ENCODE assay signal across 8 mouse cellular contexts in genomic region chr5:130023767-130024539, GRCm38 (mm10). TPM values are rescaled to one million over a fixed set of nuclear protein-coding genes. Genes with fewer than 3 reads are reported as not detected.
DNase-seq lines count a peak whose midpoint lies in the region; ATAC-seq lines count a peak whose summit lies in the region.

No protein-coding gene starts in this region.

- peak; percentile 96 for DNase-seq in embryo, embryonic 10 days (ENCODE audit: low spot score)
- peak; percentile 63 for DNase-seq in gastrocnemius, postnatal 10 days
- DNase-seq in induced T-regulatory cell, adult 2 months (ENCODE audit: low read depth), result peak; percentile 94
- DNase-seq in left cerebral cortex, adult 9 months (ENCODE audit: low spot score in 2 of 2), result peak; percentile 50 to 81
- DNase-seq in right cerebral cortex, postnatal 14 days, result peak; percentile 67
- DNase-seq in urinary bladder, postnatal 36 days (ENCODE audit: low spot score in 2 of 2), result peak; percentile 84 to 90

- peak; percentile 90 for ATAC-seq in activated CD4-positive, CD25-positive, alpha-beta regulatory T cell, adult 4 months
- peak; percentile 91 for ATAC-seq in megakaryocyte progenitor cell, adult 5-6 weeks (replicated peaks; ENCODE audit: poor library complexity)

RNA-seq across cellular contexts. Expression of gene Asl, which starts 5.1 kb away (rescaled TPM):
- polyA plus RNA-seq in activated CD4-positive, CD25-positive, alpha-beta regulatory T cell, adult 4 months (2017; shearing (Covaris generic)), result 100 to 1,000 TPM in 1 of 2 experiments, 10 to 100 TPM in 1; 88.6 to 112 TPM
- 10 to 100 TPM; 10.2 to 10.3 TPM for total RNA-seq in gastrocnemius, postnatal 10 days (2021)
- total RNA-seq in megakaryocyte progenitor cell, adult 5-6 weeks (2015), result 22.7 and 23.0 TPM in 2 replicates
- total RNA-seq in megakaryocyte progenitor cell, adult 5-6 weeks (2017), result 19.2 and 32.1 TPM in 2 replicates

RNA-seq across cellular contexts. Expression of gene Crcp, which starts 5.1 kb away (rescaled TPM):
- polyA plus RNA-seq in activated CD4-positive, CD25-positive, alpha-beta regulatory T cell, adult 4 months (2017; shearing (Covaris generic)), result 10 to 100 TPM; 43.7 to 70.6 TPM
- total RNA-seq in gastrocnemius, postnatal 10 days (2021), result 10 to 100 TPM; 14.5 to 16.5 TPM
- total RNA-seq in megakaryocyte progenitor cell, adult 5-6 weeks (2015), result 39.3 and 40.3 TPM in 2 replicates
- 36.6 and 62.7 TPM in 2 replicates for total RNA-seq in megakaryocyte progenitor cell, adult 5-6 weeks (2017)

RNA-seq across cellular contexts. Expression of gene Gusb, which starts 21.1 kb away (rescaled TPM):
- polyA plus RNA-seq in activated CD4-positive, CD25-positive, alpha-beta regulatory T cell, adult 4 months (2017; shearing (Covaris generic)), result 10 to 100 TPM; 46.3 to 48.2 TPM
- total RNA-seq in gastrocnemius, postnatal 10 days (2021), result 10 to 100 TPM; 16.5 to 23.5 TPM
- 137 and 148 TPM in 2 replicates for total RNA-seq in megakaryocyte progenitor cell, adult 5-6 weeks (2015)
- 77.6 and 90.6 TPM in 2 replicates for total RNA-seq in megakaryocyte progenitor cell, adult 5-6 weeks (2017)

RNA-seq across cellular contexts. Expression of gene Tpst1, which starts 49.2 kb away (rescaled TPM):
- 1 to 10 TPM; 1.4 to 3.1 TPM for polyA plus RNA-seq in activated CD4-positive, CD25-positive, alpha-beta regulatory T cell, adult 4 months (2017; shearing (Covaris generic))
- 10 to 100 TPM; 26.8 to 30.9 TPM for total RNA-seq in gastrocnemius, postnatal 10 days (2021)
- total RNA-seq in megakaryocyte progenitor cell, adult 5-6 weeks (2015), result 10.6 and 10.7 TPM in 2 replicates
- 4.3 and 6.8 TPM in 2 replicates for total RNA-seq in megakaryocyte progenitor cell, adult 5-6 weeks (2017)

Comparison
In these comparisons a context has a peak if more than half of its experiments do, and no peak if none do; other contexts are left out.
1. Peak in every context shown above with its lines: DNase-seq and ATAC-seq.